Mouse (Mus musculus) heart, adult 2 months (tissue): Measurements from ENCODE around the gene Mpz. TPM values are rescaled to one million over a fixed set of nuclear protein-coding genes. Genes with fewer than 3 reads are reported as not detected.
A peak's percentile ranks its signal among the peaks of the same experiment; 100 is the strongest.

Source experiments
- DNase-seq, 2 experiments: peaks; one replicate each; pipeline ENCODE4 v3.0.0; 2021
- H3K27ac ChIP-seq: fragments of 200-600 bp; 2 replicates; pipeline ENCODE4 v1.8.1; 2022
- H3K27me3 ChIP-seq: fragments of 200-500 bp; 2 replicates; pipeline ENCODE4 v1.6.1; 2012; ENCODE audit warnings: mild to moderate bottlenecking, low read length, inconsistent platforms, mixed read lengths; ENCODE audit not compliant: control insufficient read depth, insufficient read depth
- H3K36me3 ChIP-seq: fragments of 200-500 bp; 2 replicates; pipeline ENCODE4 v1.6.1; 2012; ENCODE audit warnings: low read length, inconsistent platforms; ENCODE audit not compliant: control insufficient read depth, insufficient read depth
- H3K4me1 ChIP-seq: fragments of 200-500 bp; 2 replicates; pipeline ENCODE4 v1.6.1; 2011; ENCODE audit warnings: low read length; ENCODE audit not compliant: control insufficient read depth, insufficient read depth
- H3K4me3 ChIP-seq: fragments of 200-600 bp; 2 replicates; pipeline ENCODE4 v1.8.1; 2022
- H3K79me2 ChIP-seq: fragments of 200-500 bp; replicated peaks from 2 replicates; pipeline ENCODE4 v1.6.1; 2012; ENCODE audit warnings: mild to moderate bottlenecking, inconsistent platforms, low read length, moderate library complexity, mixed read lengths; ENCODE audit not compliant: control insufficient read depth, insufficient read depth
- H3K9ac ChIP-seq: fragments of 200-500 bp; 2 replicates; pipeline ENCODE4 v1.6.1; 2012; ENCODE audit warnings: low read depth, mild to moderate bottlenecking, control low read depth, inconsistent platforms, low read length, mixed read lengths
- CTCF ChIP-seq: fragments of 200-600 bp; IDR thresholded peaks from 2 replicates; pipeline ENCODE4 v1.8.1; 2022; ENCODE audit warnings: antibody characterized with exemption, mild to moderate bottlenecking, moderate library complexity
- EP300 ChIP-seq: fragments of 200-500 bp; IDR thresholded peaks from 2 replicates; pipeline ENCODE4 v1.6.1; 2011; ENCODE audit warnings: low read depth, low read length, control low read depth; ENCODE audit not compliant: insufficient read depth
- POLR2A ChIP-seq: fragments of 200-500 bp; IDR thresholded peaks from 2 replicates; pipeline ENCODE4 v1.6.1; 2011; ENCODE audit warnings: mild to moderate bottlenecking, low read depth, low read length, control low read depth; ENCODE audit not compliant: insufficient read depth
- WGBS: fragments of 180-500 bp; shearing (Covaris S2); methylation state at CpG from one replicate; pipeline ENCODE4 v1.1.7; 2018; 5-methylcytosine and 5-hydroxymethylcytosine counted together
- intact Hi-C: fragments of 180-260 bp; cut with DNase I; formaldehyde crosslinking; loops from one replicate; pipeline ENCODE4 v1.15.1; 2025
- long read RNA-seq: library from polyadenylated mRNA; stranded (forward); transcript quantifications from one replicate; pipeline ENCODE4 v2.0.0, GENCODE M21; 2021
- polyA plus RNA-seq: library from polyadenylated mRNA; depleted of rRNA; stranded (reverse); fragments of >200 nt; gene quantifications from 2 replicates; pipeline ENCODE4 v1.2.3, GENCODE M21; 2012; rRNA removed
- total RNA-seq, 2 experiments: library from RNA; stranded (reverse); gene quantifications; 2 replicates each; pipeline ENCODE4 v1.2.3; 2021

Mpz gene
- total RNA-seq (under 1 TPM in 1 of 2 experiments, not detected in 1; 0.39 TPM), polyA plus RNA-seq (3.2 and 8.0 TPM in 2 replicates)
- long read RNA-seq: 0 reads

GRCm38 (mm10) chr1:171149974-171150760 lies at the start of gene Mpz, which contains the start of gene Sdhc:
Mpz (plus strand) TSS chr1:171150711.
Sdhc (minus strand) TSS chr1:171150603.
- WGBS: under 1% methylated on average over 34 of the region's 34 CpGs

GRCm38 (mm10) chr1:171101033-171101432 lies 49.5 kb upstream of the Mpz start:
- H3K4me3 ChIP-seq: no peak overlapping the region
- DNase-seq: no peak
- intact Hi-C loops: loop anchor here (10.0 kb wide), 1 partner anchor 404 kb away; the partner anchor contains the start of gene Alyref2

More at GRCm38 (mm10) chr1:171149974-171150760, at the start of gene Mpz, which contains the start of gene Sdhc:
- Histone ChIP-seq H3K4me1 (peaks cover 5% of the 10 kb centered on the region), H3K27ac (peak within 1 kb of the TSS; percentile 97), H3K79me2 (peaks cover 1% of the 10 kb centered on the region; the same call in 1 of the 2 replicates), H3K9ac (peak within 1 kb of the TSS; percentile 83), H3K4me3 (peak within 1 kb of the TSS; percentile 97), H3K27me3 (no peaks in the 10 kb centered on the region), H3K36me3 (peaks cover 4% of the 10 kb centered on the region)
- TF ChIP-seq CTCF (no peak), EP300 (peak; percentile 77; the same call in 1 of the 2 replicates), POLR2A (peak; percentile 99)
- DNase-seq: peak; percentile 95 to 98
- intact Hi-C loops: loop anchor here (5.0 kb wide), 1 partner anchor 33 kb away; no protein-coding TSS in a partner anchor

GRCm38 (mm10) chr1:171101733-171102546 lies 48.6 kb upstream of the Mpz start:
- Histone ChIP-seq H3K27me3 (no peaks in the 10 kb centered on the region), H3K4me3 (peak overlapping the region; percentile 92), H3K36me3 (no peaks in the 10 kb centered on the region), H3K9ac (peak overlapping the region; percentile 56), H3K4me1 (no peaks in the 10 kb centered on the region; the same call in 1 of the 2 replicates), H3K79me2 (no peaks in the 10 kb centered on the region), H3K27ac (peak overlapping the region; percentile 73)
- TF ChIP-seq POLR2A (no peak), CTCF (peak; percentile 52), EP300 (peak; percentile 87)
- intact Hi-C loops: loop anchor here (1.0 to 10.0 kb wide), 3 partner anchors 9 to 403 kb away; partner anchors contain the start of gene Alyref2
- under 1% methylated on average over 40 of the region's 40 CpGs for WGBS
- DNase-seq: peak; percentile 87 to 90

More at GRCm38 (mm10) chr1:171101033-171101432, 49.5 kb upstream of the Mpz start:
- Histone ChIP-seq H3K9ac (no peak overlapping the region), H3K27ac (no peak overlapping the region), H3K79me2 (no peaks in the 10 kb centered on the region), H3K36me3 (no peaks in the 10 kb centered on the region), H3K4me1 (no peaks in the 10 kb centered on the region; the same call in 1 of the 2 replicates), H3K27me3 (no peaks in the 10 kb centered on the region)
- 58% methylated on average over 2 of the region's 2 CpGs for WGBS
- TF ChIP-seq POLR2A: no peak
- TF ChIP-seq EP300: no peak
- TF ChIP-seq CTCF: no peak

GRCm38 (mm10) chr1:171102547-171103177 lies 47.8 kb upstream of the Mpz start:
- intact Hi-C loops: loop anchor here (1.0 to 10.0 kb wide), 3 partner anchors 9 to 402 kb away; partner anchors contain the start of gene Alyref2
- no peaks in the 10 kb centered on the region for H3K27me3 ChIP-seq
- H3K4me3 ChIP-seq: peak overlapping the region; percentile 92
- DNase-seq: peak; percentile 85 to 90
- no peak for TF ChIP-seq POLR2A
- peak; percentile 45; the same call in 1 of the 2 replicates for TF ChIP-seq EP300
- H3K36me3 ChIP-seq: no peaks in the 10 kb centered on the region
- WGBS: under 1% methylated on average over 35 of the region's 35 CpGs
- no peaks in the 10 kb centered on the region for H3K79me2 ChIP-seq
- peak overlapping the region; percentile 56 for H3K9ac ChIP-seq
- no peaks in the 10 kb centered on the region; the same call in 1 of the 2 replicates for H3K4me1 ChIP-seq
- H3K27ac ChIP-seq: peak overlapping the region; percentile 73
